Comparison of ENCODE assay signal across 8 mouse cellular contexts in genomic region chr11:116198639-116199531, GRCm38 (mm10). TPM values are rescaled to one million over a fixed set of nuclear protein-coding genes. Genes with fewer than 3 reads are reported as not detected.
DNase-seq lines count a peak whose midpoint lies in the region; ATAC-seq lines count a peak whose summit lies in the region.

TSS of gene Ten1 (plus strand) at chr11:116198855.
TSS of gene Acox1 (minus strand) at chr11:116199045.

- peak within 1 kb of the TSS; percentile 93 for H3K27ac ChIP-seq in forebrain, embryonic 14.5 days (ENCODE audit: low read depth, low read length)
- peak within 1 kb of the TSS; percentile 99 for H3K27ac ChIP-seq in neural tube, embryonic 15.5 days (replicated peaks)

- peak; percentile 96 for DNase-seq in ES-CJ7 (ENCODE audit: low read depth, low spot score)
- peak; percentile 96 for DNase-seq in cerebellum, adult 11 months
- peak; percentile 98 for DNase-seq in forebrain, embryonic 14.5 days (ENCODE audit: low spot score)
- peak; percentile 98 for DNase-seq in heart, postnatal 14 days
- DNase-seq in layer of hippocampus, adult 11-12 months (ENCODE audit: low spot score), result peak; percentile 95
- DNase-seq in lung, adult 18-20 months, result peak; percentile 98
- DNase-seq in testis, postnatal 14 days (ENCODE audit: low spot score), result peak; percentile 97

- peak within 1 kb of the TSS; percentile 88 for H3K9ac ChIP-seq in forebrain, embryonic 14.5 days (ENCODE audit: low read length)
- peak within 1 kb of the TSS; percentile 93 for H3K9ac ChIP-seq in neural tube, embryonic 15.5 days (replicated peaks)

- under 1% methylated on average over 62 of the region's 62 CpGs for WGBS in forebrain, embryonic 14.5 days
- WGBS in neural tube, embryonic 15.5 days, result under 1% methylated on average over 61 of the region's 62 CpGs

- ATAC-seq in forebrain, embryonic 14.5 days, result peak; percentile 99
- ATAC-seq in neural tube, embryonic 15.5 days (ENCODE audit: low FRiP score), result peak; percentile 98

- peak within 1 kb of the TSS; percentile 74 for H3K4me3 ChIP-seq in forebrain, embryonic 14.5 days (ENCODE audit: low read depth, low read length)
- peak within 1 kb of the TSS; percentile 88 for H3K4me3 ChIP-seq in neural tube, embryonic 15.5 days (replicated peaks)

- 0 out of 2 replicates have a peak, but pooled peaks cover 9% of the 10 kb centered on the region for H3K36me3 ChIP-seq in forebrain, embryonic 14.5 days (ENCODE audit: control insufficient read depth, insufficient read depth, low read length)
- 0 out of 2 replicates have a peak, but pooled peaks cover 4% of the 10 kb centered on the region for H3K36me3 ChIP-seq in neural tube, embryonic 15.5 days

- intact Hi-C loops in heart, postnatal 14 days (cut with DNase I), result no loop called here

- peak within 1 kb of the TSS; percentile 74 for H3K4me2 ChIP-seq in forebrain, embryonic 14.5 days (ENCODE audit: low read length)
- peak within 1 kb of the TSS; percentile 61 for H3K4me2 ChIP-seq in neural tube, embryonic 15.5 days

- no peaks in the 10 kb centered on the region for H3K27me3 ChIP-seq in forebrain, embryonic 14.5 days (replicated peaks; ENCODE audit: control insufficient read depth, insufficient read depth, low read length)
- H3K27me3 ChIP-seq in neural tube, embryonic 15.5 days (replicated peaks), result no peaks in the 10 kb centered on the region

- H3K4me1 ChIP-seq in forebrain, embryonic 14.5 days (ENCODE audit: control insufficient read depth, insufficient read depth, low read length), result peaks cover 13% of the 10 kb centered on the region
- peaks cover 41% of the 10 kb centered on the region for H3K4me1 ChIP-seq in neural tube, embryonic 15.5 days

- H3K9me3 ChIP-seq in forebrain, embryonic 14.5 days (replicated peaks; ENCODE audit: control insufficient read depth, low read length), result no peaks in the 10 kb centered on the region
- no peaks in the 10 kb centered on the region for H3K9me3 ChIP-seq in neural tube, embryonic 15.5 days (replicated peaks)

RNA-seq across cellular contexts. Expression of gene Ten1, which starts in this region (rescaled TPM):
- polyA plus RNA-seq in forebrain, embryonic 14.5 days (2014; fragmentation: Nextera tagmentation; extraction: Ambion mirVana), result 81.8 and 83.2 TPM in 2 replicates
- total RNA-seq in heart, postnatal 14 days (2021), result 10 to 100 TPM; 22.2 to 27.0 TPM
- polyA plus RNA-seq in neural tube, embryonic 15.5 days (2015; fragmentation: Nextera tagmentation; extraction: Ambion mirVana), result 90.4 and 93.5 TPM in 2 replicates

RNA-seq across cellular contexts. Expression of gene Acox1, which starts in this region (rescaled TPM):
- polyA plus RNA-seq in forebrain, embryonic 14.5 days (2014; fragmentation: Nextera tagmentation; extraction: Ambion mirVana), result 48.1 and 56.3 TPM in 2 replicates
- 100 to 1,000 TPM; 101 to 116 TPM for total RNA-seq in heart, postnatal 14 days (2021)
- polyA plus RNA-seq in neural tube, embryonic 15.5 days (2015; fragmentation: Nextera tagmentation; extraction: Ambion mirVana), result 58.1 and 61.7 TPM in 2 replicates

Comparison
In these comparisons a context has a peak if more than half of its experiments do, and no peak if none do; other contexts are left out.
1. Peak in every context shown above with its lines: DNase-seq, ATAC-seq, H3K4me3 ChIP-seq and H3K27ac ChIP-seq.